Mouse (Mus musculus): ENCODE results near the gene Spag9. TPM values are rescaled to one million over a fixed set of nuclear protein-coding genes. Genes with fewer than 3 reads are reported as not detected.

Gene Spag9
- total and polyA plus RNA-seq, 3 experiments: 21.0 to 32.1 (median 22.6) TPM

GRCm38 (mm10) chr11:93997141-93997775 is 1.4 kb downstream of the Spag9 start:
- Histone ChIP-seq H3K27me3 (replicated peaks) (no peaks in the 10 kb centered on the region), H3K4me3 (replicated peaks in 1 of 3; ENCODE audit: low read depth in 2 of 3, low read length in 2 of 3, poor library complexity in 1 of 3) (peak overlapping the region; percentile 77 to 94 (median 84)), H3K9ac (ENCODE audit: insufficient read depth, low read depth) (peak overlapping the region; percentile 63; the same call in 1 of the 2 replicates), H3K27ac (ENCODE audit: insufficient read depth, low read depth) (no peak overlapping the region), H3K36me3 (replicated peaks in 1 of 2; ENCODE audit: control insufficient read depth in 1 of 2, insufficient read depth in 1 of 2, low read length in 1 of 2) (peaks cover 0 to 23% of the 10 kb centered on the region in 2 experiments), H3K79me2 (replicated peaks; ENCODE audit: control insufficient read depth, extremely low read depth, insufficient read depth, poor library complexity, severe bottlenecking) (peaks cover 44% of the 10 kb centered on the region), H3K9me3 (replicated peaks; ENCODE audit: low read length) (no peaks in the 10 kb centered on the region), H3K4me2 (ENCODE audit: insufficient read depth, low read depth, poor library complexity, severe bottlenecking) (peak overlapping the region; percentile 100), H3K4me1 (ENCODE audit: control insufficient read depth in 1 of 2, insufficient read depth in 2 of 2) (peaks cover 3 to 39% of the 10 kb centered on the region in 2 experiments)
- peak; percentile 86 for TF ChIP-seq MXI1 (IDR thresholded peaks at IDR 0.05; ENCODE audit: low read depth, low read length)
- no peak for TF ChIP-seq RAD21 (IDR thresholded peaks at IDR 0.05; ENCODE audit: low read depth, low read length)
- TF ChIP-seq SIN3A (IDR thresholded peaks at IDR 0.05; ENCODE audit: low read length): peak; percentile 99
- in situ Hi-C loops (cut with MboI; ENCODE audit: low pct_ligation_motif_present, low pct_unique_long_range_greater_than_20kb, low sequenced_read_pairs) (no loop called here), dilution Hi-C loops (cut with MboI; ENCODE audit: extremely low pct_ligation_motif_present, extremely low pct_unique_long_range_greater_than_20kb, low sequenced_read_pairs) (no loop called here)
- peak; percentile 59 for DNase-seq (ENCODE audit: extremely low read depth)

- in situ Hi-C loops (cut with MboI; ENCODE audit: low pct_ligation_motif_present, low pct_unique_long_range_greater_than_20kb, low sequenced_read_pairs) (no loop called here), dilution Hi-C loops (cut with MboI; ENCODE audit: extremely low pct_ligation_motif_present, extremely low pct_unique_long_range_greater_than_20kb, low sequenced_read_pairs) (no loop called here)
- Histone ChIP-seq H3K36me3 (replicated peaks in 1 of 2; ENCODE audit: control insufficient read depth in 1 of 2, insufficient read depth in 1 of 2, low read length in 1 of 2) (peaks cover 0 to 33% of the 10 kb centered on the region in 2 experiments), H3K27ac (ENCODE audit: insufficient read depth, low read depth) (no peak overlapping the region), H3K4me1 (ENCODE audit: control insufficient read depth in 1 of 2, insufficient read depth in 2 of 2) (peaks cover 3 to 32% of the 10 kb centered on the region in 2 experiments), H3K4me2 (ENCODE audit: insufficient read depth, low read depth, poor library complexity, severe bottlenecking) (no peak overlapping the region), H3K9me3 (replicated peaks; ENCODE audit: low read length) (no peaks in the 10 kb centered on the region), H3K4me3 (replicated peaks in 1 of 3; ENCODE audit: low read depth in 2 of 3, low read length in 2 of 3, poor library complexity in 1 of 3) (no peak overlapping the region), H3K79me2 (replicated peaks; ENCODE audit: control insufficient read depth, extremely low read depth, insufficient read depth, poor library complexity, severe bottlenecking) (peaks cover 47% of the 10 kb centered on the region), H3K9ac (ENCODE audit: insufficient read depth, low read depth) (no peak overlapping the region), H3K27me3 (replicated peaks) (no peaks in the 10 kb centered on the region)
- TF ChIP-seq ETS1 (conservative IDR thresholded peaks at IDR 0.05; ENCODE audit: low read depth, low read length): no peak
- no peak for TF ChIP-seq NELFE (IDR thresholded peaks at IDR 0.05; ENCODE audit: low read depth, low read length)
- no peak for DNase-seq (ENCODE audit: extremely low read depth)
Observed at GRCm38 (mm10) chr11:93999276-93999675, 3.4 kb downstream of the Spag9 start.

GRCm38 (mm10) chr11:94003346-94003745 is 7.5 kb downstream of the Spag9 start:
- no peak for TF ChIP-seq UBTF (IDR thresholded peaks at IDR 0.05; ENCODE audit: low read depth, low read length)
- no peak for TF ChIP-seq MXI1 (IDR thresholded peaks at IDR 0.05; ENCODE audit: low read depth, low read length)
- TF ChIP-seq MEF2A (IDR thresholded peaks at IDR 0.05; ENCODE audit: borderline replicate concordance, low read depth, low read length): no peak
- TF ChIP-seq MAZ (IDR thresholded peaks at IDR 0.05; ENCODE audit: low read depth, low read length): no peak
- no peak for TF ChIP-seq SMC3 (IDR thresholded peaks at IDR 0.05; ENCODE audit: low read depth, low read length)
- no peak for TF ChIP-seq ZMIZ1 (IDR thresholded peaks at IDR 0.05; ENCODE audit: low read depth, low read length)
- TF ChIP-seq MAX (IDR thresholded peaks at IDR 0.05; ENCODE audit: low read length): no peak
- TF ChIP-seq TBP (conservative IDR thresholded peaks at IDR 0.05; ENCODE audit: low read depth, low read length): no peak
- TF ChIP-seq GABPA (IDR thresholded peaks at IDR 0.05; ENCODE audit: insufficient replicate concordance, low read depth, low read length): no peak
- no peak for TF ChIP-seq PAX5 (IDR thresholded peaks at IDR 0.05; ENCODE audit: low read length)
- dilution Hi-C loops (cut with MboI; ENCODE audit: extremely low pct_ligation_motif_present, extremely low pct_unique_long_range_greater_than_20kb, low sequenced_read_pairs): no loop called here
- Histone ChIP-seq H3K27ac (ENCODE audit: insufficient read depth, low read depth) (no peak overlapping the region), H3K27me3 (replicated peaks) (no peaks in the 10 kb centered on the region), H3K79me2 (replicated peaks; ENCODE audit: control insufficient read depth, extremely low read depth, insufficient read depth, poor library complexity, severe bottlenecking) (peaks cover 36% of the 10 kb centered on the region), H3K9me3 (replicated peaks; ENCODE audit: low read length) (no peaks in the 10 kb centered on the region), H3K36me3 (replicated peaks in 1 of 2; ENCODE audit: control insufficient read depth in 1 of 2, insufficient read depth in 1 of 2, low read length in 1 of 2) (peaks cover 0 to 40% of the 10 kb centered on the region in 2 experiments), H3K4me3 (replicated peaks in 1 of 3; ENCODE audit: low read depth in 2 of 3, low read length in 2 of 3, poor library complexity in 1 of 3) (no peak overlapping the region), H3K4me1 (ENCODE audit: control insufficient read depth in 1 of 2, insufficient read depth in 2 of 2) (peaks cover 0 to 16% of the 10 kb centered on the region in 2 experiments; a peak in 2 of 4 replicates), H3K9ac (ENCODE audit: insufficient read depth, low read depth) (no peak overlapping the region), H3K4me2 (ENCODE audit: insufficient read depth, low read depth, poor library complexity, severe bottlenecking) (no peak overlapping the region)
- no peak for DNase-seq (ENCODE audit: extremely low read depth)
- in situ Hi-C loops (cut with MboI; ENCODE audit: low pct_ligation_motif_present, low pct_unique_long_range_greater_than_20kb, low sequenced_read_pairs): no loop called here

Data from CH12.LX (cell line).